Comparison of ENCODE assay signal across 31 mouse cellular contexts in the genomic region with DNA sequence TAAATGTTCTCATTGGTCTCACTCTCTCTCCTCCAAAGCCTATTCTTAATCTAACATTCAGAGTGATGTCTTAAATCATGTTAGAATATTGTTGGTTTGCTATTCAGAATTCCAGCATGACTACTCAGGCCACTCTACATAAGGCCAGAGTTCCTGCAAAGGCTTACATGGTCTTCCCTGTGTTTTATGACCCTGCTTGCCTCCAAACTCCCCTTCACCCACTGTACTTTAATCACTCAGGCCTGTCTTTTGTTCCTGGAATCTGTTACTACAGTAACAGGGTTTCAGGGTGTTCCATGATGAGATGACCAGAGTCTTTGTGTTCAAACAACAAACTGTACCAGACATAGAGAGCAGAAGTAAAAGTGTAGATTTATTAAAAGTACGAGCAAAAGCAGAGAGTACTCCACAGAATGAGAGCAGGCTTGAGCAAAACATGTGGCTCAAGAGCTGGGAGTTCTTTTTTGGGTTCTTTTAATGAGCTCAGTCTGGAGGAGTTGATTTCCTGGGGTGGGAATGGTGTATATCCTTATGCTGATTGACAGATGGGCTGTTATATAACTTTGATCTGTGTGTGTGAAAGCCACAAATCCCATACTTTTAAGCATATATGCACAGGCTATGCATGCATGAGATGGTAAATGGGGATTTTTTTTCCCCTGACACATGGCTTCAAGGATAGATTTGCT. TPM values are rescaled to one million over a fixed set of nuclear protein-coding genes. Genes with fewer than 3 reads are reported as not detected.
A peak's percentile ranks its signal among the peaks of the same experiment; 100 is the strongest.
DNase-seq lines count a peak whose midpoint lies in the region; ATAC-seq lines count a peak whose summit lies in the region.
"Had no signal": no experiment of that assay in that cellular context is flagged by ENCODE, and none has a peak within 500 bp of the region (broad histone marks: within the 10 kb centered on the region; RNA-seq: fewer than 3 reads in every experiment).

No protein-coding gene starts in this region.

- H3K4me2 ChIP-seq in kidney, embryonic 14.5 days (replicated peaks; ENCODE audit: low read depth, low read length): no peak overlapping the region
- H3K4me2 ChIP-seq: embryonic facial prominence, embryonic 12.5 days; forebrain, embryonic 15.5 days; heart, embryonic 11.5 days; hindbrain, embryonic 13.5 days; limb, embryonic 12.5 days; liver, embryonic 12.5 days had no signal

- 63% methylated on average over 1 of the region's 1 CpGs for WGBS in kidney, embryonic 14.5 days

- intact Hi-C loops in left cerebral cortex, postnatal 25 days (cut with DNase I): no loop called here
- intact Hi-C loops in heart, postnatal 25 days (cut with DNase I): no loop called here

- H3K9me3 ChIP-seq in kidney, embryonic 14.5 days (ENCODE audit: control insufficient read depth, low read length): no peaks in the 10 kb centered on the region
- H3K9me3 ChIP-seq: embryonic facial prominence, embryonic 12.5 days; forebrain, embryonic 15.5 days; hindbrain, embryonic 13.5 days; limb, embryonic 12.5 days; liver, embryonic 12.5 days had no signal

- H3K4me3 ChIP-seq in kidney, embryonic 14.5 days (ENCODE audit: low read length): no peak overlapping the region
- H3K4me3 ChIP-seq: embryonic facial prominence, embryonic 12.5 days; forebrain, embryonic 15.5 days; hindbrain, embryonic 13.5 days; layer of hippocampus, adult 2 months; limb, embryonic 12.5 days; liver, embryonic 12.5 days; megakaryocyte, embryonic 14.5 days had no signal

- H3K4me1 ChIP-seq in kidney, embryonic 14.5 days (ENCODE audit: control insufficient read depth, insufficient read depth, low read length): peaks cover 7% of the 10 kb centered on the region
- H3K4me1 ChIP-seq: embryonic facial prominence, embryonic 12.5 days; forebrain, embryonic 15.5 days; hindbrain, embryonic 13.5 days; limb, embryonic 12.5 days; liver, embryonic 12.5 days; megakaryocyte, embryonic 14.5 days had no signal

- H3K9ac ChIP-seq in kidney, embryonic 14.5 days (ENCODE audit: low read depth, low read length): no peak overlapping the region
- H3K9ac ChIP-seq: embryonic facial prominence, embryonic 12.5 days; forebrain, embryonic 15.5 days; hindbrain, embryonic 13.5 days; limb, embryonic 12.5 days; liver, embryonic 12.5 days; liver, postnatal 0 days had no signal

- H3K27me3 ChIP-seq in kidney, embryonic 14.5 days (ENCODE audit: control insufficient read depth, insufficient read depth, low read length): no peaks in the 10 kb centered on the region
- H3K27me3 ChIP-seq: embryonic facial prominence, embryonic 12.5 days; forebrain, embryonic 15.5 days; hindbrain, embryonic 13.5 days; limb, embryonic 12.5 days; liver, embryonic 12.5 days; megakaryocyte, embryonic 14.5 days; Patski had no signal

- no peaks in the 10 kb centered on the region for H3K36me3 ChIP-seq in kidney, embryonic 14.5 days (ENCODE audit: control insufficient read depth, insufficient read depth, low read length)
- H3K36me3 ChIP-seq: embryonic facial prominence, embryonic 12.5 days; forebrain, embryonic 15.5 days; hindbrain, embryonic 13.5 days; limb, embryonic 12.5 days; liver, embryonic 12.5 days had no signal

- peak; percentile 75 for ATAC-seq in kidney, embryonic 14.5 days (ENCODE audit: low FRiP score, low TSS enrichment)
- ATAC-seq: forebrain, embryonic 15.5 days; intestine, postnatal 0 days; liver, embryonic 12.5 days; liver, postnatal 0 days; Patski had no signal

- no peak for DNase-seq in kidney, postnatal 36 days
- peak; percentile 4 to 64 for DNase-seq in left cerebral cortex, postnatal 25 days (ENCODE audit: low spot score in 2 of 2)
- DNase-seq in left cerebral cortex, adult 8-10 months (ENCODE audit: low spot score in 2 of 2): no peak
- DNase-seq in right cerebral cortex, adult 18-20 months: peak; percentile 8
- no peak for DNase-seq in right cerebral cortex, postnatal 25 days
- DNase-seq in heart, postnatal 25 days (ENCODE audit: low spot score): no peak
- no peak for DNase-seq in heart, adult 18-20 months
- DNase-seq: adrenal gland, postnatal 10 days; cerebellum, adult 11-12 months; cerebellum, adult 9-11 months; embryo, embryonic 11 days; gastrocnemius, postnatal 14 days; heart, postnatal 4 days; kidney, postnatal 10 days; layer of hippocampus, postnatal 36 days; liver, postnatal 0 days; midbrain, embryonic 14.5 days; right cerebral cortex, postnatal 14 days; thymus, adult 18-20 months; thymus, postnatal 25 days had no signal

- H3K27ac ChIP-seq in kidney, embryonic 14.5 days (ENCODE audit: low read depth, low read length): peak overlapping the region; percentile 7; the same call in 1 of the 2 replicates
- H3K27ac ChIP-seq: embryonic facial prominence, embryonic 12.5 days; forebrain, embryonic 15.5 days; hindbrain, embryonic 13.5 days; layer of hippocampus, adult 2 months; limb, embryonic 12.5 days; liver, embryonic 12.5 days had no signal

RNA-seq across cellular contexts. Expression of gene Tiparp, which starts 39.5 kb away (rescaled TPM):
- 23.1 and 29.9 TPM in 2 replicates for polyA plus RNA-seq in kidney, embryonic 14.5 days (2014; fragmentation: Nextera tagmentation; extraction: Ambion mirVana)
- total RNA-seq in left cerebral cortex, postnatal 25 days (2021): 10 to 100 TPM; 12.2 to 16.6 TPM
- total RNA-seq in left cerebral cortex, adult 8-10 months (2022): 10 to 100 TPM; 10.6 to 21.0 (median 14.0) TPM
- 10 to 100 TPM in 1 of 2 experiments, 1 to 10 TPM in 1; 9.9 to 11.5 TPM for total RNA-seq in heart, postnatal 25 days (2021)
- total RNA-seq in heart, adult 18-20 months (2021): 10 to 100 TPM in 1 of 2 experiments, 1 to 10 TPM in 1; 8.8 to 13.0 TPM

Comparison
In these comparisons a context has a peak if more than half of its experiments do, and no peak if none do; other contexts are left out.
1. DNase-seq: peak in left cerebral cortex, postnatal 25 days (2 of 2) and right cerebral cortex, adult 18-20 months (single experiment); none in kidney, postnatal 36 days (0 of 2), left cerebral cortex, adult 8-10 months (0 of 2), right cerebral cortex, postnatal 25 days (single experiment), heart, postnatal 25 days (single experiment) and heart, adult 18-20 months (0 of 2).